20 mouse cellular contexts compared by ENCODE assay signal in genomic region chr12:12964856-12965255, GRCm38 (mm10). TPM values are rescaled to one million over a fixed set of nuclear protein-coding genes. Genes with fewer than 3 reads are reported as not detected.
DNase-seq lines count a peak whose midpoint lies in the region.
"Had no signal": no experiment of that assay in that cellular context is flagged by ENCODE, and none has a peak within 500 bp of the region (broad histone marks: within the 10 kb centered on the region; RNA-seq: fewer than 3 reads in every experiment).

No protein-coding gene starts in this region.

- no peak overlapping the region for H3K4me3 ChIP-seq in heart, embryonic 10.5 days

- H3K27me3 ChIP-seq in heart, embryonic 10.5 days (ENCODE audit: insufficient read depth, poor library complexity, severe bottlenecking) = no peaks in the 10 kb centered on the region
- H3K27me3 ChIP-seq: CH12.LX, Patski had no signal

- intact Hi-C loops in heart, postnatal 10 days (cut with DNase I) = no loop called here

- WGBS in heart, embryonic 10.5 days = 84% methylated on average over 3 of the region's 3 CpGs

- DNase-seq in heart, adult 11 months = peak; percentile 65
- DNase-seq in heart, adult 18-20 months = no peak
- DNase-seq in heart, embryonic 10.5 days (ENCODE audit: low spot score) = peak; percentile 54
- DNase-seq in heart, postnatal 10 days = no peak
- DNase-seq: adrenal gland, adult 2 months; adrenal gland, adult 8-10 months; adrenal gland, postnatal 10 days; adrenal gland, postnatal 14 days; adrenal gland, postnatal 25 days; adrenal gland, postnatal 36 days; B cell, adult 2 months; cerebellum, adult 11 months; cerebellum, adult 11-12 months; cerebellum, adult 18-20 months had no signal

- no peaks in the 10 kb centered on the region for H3K36me3 ChIP-seq in heart, embryonic 10.5 days
- H3K36me3 ChIP-seq: G1E had no signal

- H3K4me1 ChIP-seq in heart, embryonic 10.5 days = no peaks in the 10 kb centered on the region

- H3K9me3 ChIP-seq in heart, embryonic 10.5 days = no peaks in the 10 kb centered on the region
- H3K9me3 ChIP-seq: G1E had no signal

- H3K27ac ChIP-seq in heart, embryonic 10.5 days = no peak overlapping the region

RNA-seq across cellular contexts. Expression of gene Mycn, which starts 23.1 kb away (rescaled TPM):
- total RNA-seq in heart, adult 18-20 months (2021) = 1 to 10 TPM in 1 of 2 experiments, under 1 TPM in 1; 0.62 to 2.0 TPM
- 89.4 and 93.9 TPM in 2 replicates for polyA plus RNA-seq in heart, embryonic 10.5 days (2016; fragmentation: Nextera tagmentation; extraction: Ambion mirVana)
- total RNA-seq in heart, postnatal 10 days (2021) = 10 to 100 TPM; 11.7 to 14.5 TPM
- total RNA-seq: CH12.LX, MEL had no signal
- polyA plus RNA-seq: activated CD4-positive, CD25-positive, alpha-beta regulatory T cell, adult 4 months; CD4-positive, CD25-positive, alpha-beta regulatory T cell, adult 4 months; G1E had no signal

Comparison
In these comparisons a context has a peak if more than half of its experiments do, and no peak if none do; other contexts are left out.
1. DNase-seq: peak in heart, adult 11 months (single experiment) and heart, embryonic 10.5 days (single experiment); none in heart, adult 18-20 months (0 of 2) and heart, postnatal 10 days (0 of 2).
2. RNA of gene Mycn, which starts 23.1 kb away (total RNA-seq): 11.7 to 14.5 TPM in heart, postnatal 10 days; 0.62 to 2.0 TPM in heart, adult 18-20 months; every median in the first group is over 4 times any median in the second.